Mouse (Mus musculus): ENCODE measurements around the gene Lcp1.

The Lcp1 gene

DNA sequence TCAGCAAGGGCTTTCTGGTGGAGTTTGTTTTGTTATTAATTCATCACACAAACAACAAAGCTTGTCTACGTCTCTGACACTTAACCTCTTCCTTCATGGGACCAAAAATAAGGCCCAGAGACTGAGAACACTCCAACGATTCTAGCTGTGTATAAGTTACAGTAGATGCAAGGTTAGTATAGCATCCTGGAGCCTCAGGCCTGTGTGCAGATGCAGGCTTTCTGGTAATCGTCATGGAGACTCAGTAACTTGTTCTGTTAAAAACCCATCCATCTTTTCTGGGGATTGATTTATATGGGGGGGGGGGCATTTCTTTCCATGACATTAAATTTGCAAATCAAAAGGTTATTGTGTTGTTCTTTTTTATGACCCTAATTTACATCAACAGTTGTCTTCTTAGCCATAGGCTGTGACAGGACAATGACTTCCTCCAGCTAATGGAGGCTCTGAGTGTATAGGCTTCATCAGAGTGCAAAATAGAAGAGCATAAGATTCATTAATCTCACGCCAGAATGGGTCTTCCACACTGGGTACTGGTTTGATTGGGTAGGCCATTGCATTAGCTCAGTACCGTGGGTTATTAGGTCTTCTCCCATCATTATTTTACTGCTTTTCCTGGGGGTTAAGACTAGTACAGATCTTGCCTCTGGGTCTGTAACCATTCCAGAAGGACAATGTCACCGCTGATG, 74.6 kb downstream of the Lcp1 start:
- in situ Hi-C loops (cut with MseI, MboI) = no loop called here

DNA sequence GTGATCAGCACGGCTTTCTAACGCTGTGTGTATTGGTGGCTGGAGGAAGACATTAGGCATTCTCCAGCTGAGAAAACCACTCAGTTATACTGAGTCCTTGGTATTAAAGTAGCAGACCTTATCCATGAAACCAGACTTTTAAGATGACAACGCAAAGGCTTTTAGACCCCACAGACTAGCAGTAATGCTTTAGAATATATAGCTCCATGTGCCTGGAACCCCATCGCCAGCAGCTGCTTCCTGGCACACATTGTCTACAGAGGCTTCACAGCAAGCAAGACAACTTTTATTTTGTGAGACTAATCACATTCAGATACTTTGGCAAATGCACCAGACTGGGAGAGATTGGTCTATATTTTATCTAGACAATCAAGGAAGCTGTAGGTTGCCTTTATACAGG, 75.4 kb downstream of the Lcp1 start:
- in situ Hi-C loops (cut with MseI, MboI) = no loop called here

DNA sequence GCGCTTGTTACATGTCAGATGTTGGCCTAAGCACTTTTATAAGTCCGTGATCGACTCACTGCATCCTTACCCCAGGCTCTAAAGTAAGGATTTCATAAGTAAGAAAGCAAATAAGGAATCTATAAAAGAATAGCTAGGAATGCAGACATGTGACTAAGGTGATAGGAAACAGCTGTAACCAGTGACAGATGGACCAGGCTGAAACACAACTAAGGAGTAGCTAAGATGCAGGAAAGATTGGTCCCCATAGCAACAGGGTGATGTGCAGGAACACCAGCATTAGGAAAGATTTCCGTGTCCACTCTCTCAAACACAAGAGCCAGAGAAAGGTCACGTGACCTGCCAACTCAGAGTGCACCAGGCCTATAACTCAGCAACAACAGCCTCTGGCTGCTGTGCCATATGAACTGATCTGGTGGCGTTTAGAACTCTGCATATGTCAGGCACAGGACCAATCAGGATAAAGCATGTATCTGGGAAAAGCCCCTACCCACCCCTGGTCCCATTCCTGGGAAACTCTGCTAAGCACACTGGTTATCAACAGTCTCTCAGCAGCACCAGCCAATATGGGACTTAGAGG, 77.8 kb downstream of the Lcp1 start:
- in situ Hi-C loops (cut with MseI, MboI) = no loop called here

GRCm38 (mm10) chr14:75213752-75214151, 82.9 kb downstream of the Lcp1 start:
- in situ Hi-C loops (cut with MseI, MboI) = no loop called here

DNA sequence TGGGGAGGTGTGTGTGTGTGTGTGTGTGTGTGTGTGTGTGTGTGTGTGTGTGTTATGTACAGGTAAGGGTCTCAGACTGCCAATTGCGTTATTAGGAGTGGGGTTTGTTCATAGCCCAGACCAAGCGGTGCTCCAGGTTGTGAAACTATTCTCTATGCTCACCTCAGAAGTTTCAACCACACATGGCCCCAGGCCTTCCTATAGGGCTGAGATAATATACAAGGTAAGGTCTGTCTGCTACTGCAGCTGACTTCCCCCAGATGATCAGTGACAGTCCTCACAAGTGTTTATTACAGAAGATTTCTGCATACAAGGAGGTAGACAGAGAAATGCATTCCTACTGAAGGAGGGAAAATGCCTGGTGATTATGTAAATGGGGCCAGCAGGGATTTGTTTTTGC, 87.9 kb downstream of the Lcp1 start:
- in situ Hi-C loops (cut with MseI, MboI) = no loop called here

DNA sequence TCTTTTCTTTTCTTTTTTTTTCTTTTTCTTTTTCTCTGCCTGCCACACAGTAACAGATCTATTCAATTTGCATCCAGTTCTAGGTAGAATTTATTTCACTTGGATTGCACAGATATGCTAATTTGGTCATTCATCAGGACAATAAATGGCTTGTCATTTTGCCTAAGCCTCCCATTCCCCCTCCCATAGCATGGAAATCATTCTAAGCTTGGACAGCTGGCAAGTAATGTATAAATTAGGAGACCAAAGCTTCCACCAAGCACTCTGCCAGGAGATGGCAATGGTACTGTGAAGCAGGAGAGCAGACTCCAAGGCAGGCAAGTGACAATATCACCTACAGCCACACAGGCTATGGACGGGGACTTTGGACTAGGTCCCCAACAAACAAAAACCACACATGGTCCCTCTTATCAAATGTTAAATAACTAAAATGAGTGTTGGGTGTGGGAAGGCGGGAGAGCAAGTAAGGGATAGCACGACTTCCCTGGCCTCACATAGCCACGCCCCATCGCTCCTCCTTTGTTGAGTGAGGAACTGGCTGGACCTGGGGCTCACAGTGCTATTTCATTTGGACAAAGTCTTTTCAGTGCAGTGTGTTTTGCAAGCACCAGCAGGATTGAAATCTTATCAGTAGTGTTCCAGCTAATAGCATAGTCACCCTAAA, 88.5 kb downstream of the Lcp1 start:
- in situ Hi-C loops (cut with MseI, MboI) = no loop called here

DNA sequence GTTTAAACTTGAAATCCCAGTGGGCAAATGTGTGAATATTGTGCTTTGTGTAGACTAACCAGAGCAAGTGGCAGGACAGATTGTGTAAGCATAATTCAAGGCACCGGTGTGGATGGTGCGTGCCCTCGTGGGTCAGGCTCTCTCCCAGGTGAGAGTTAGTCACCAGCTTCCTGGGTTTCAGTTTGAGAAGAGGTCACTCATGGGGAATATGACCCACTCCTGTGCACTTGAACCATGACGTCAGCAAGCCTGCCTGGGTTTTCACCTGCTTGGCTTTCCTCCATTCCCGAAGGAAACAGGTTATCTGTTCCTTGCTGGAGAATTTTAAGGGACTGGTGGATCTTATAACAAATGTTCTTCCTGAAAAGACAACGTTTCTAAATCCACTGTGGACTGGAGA, 91.5 kb downstream of the Lcp1 start:
- in situ Hi-C loops (cut with MseI, MboI) = no loop called here

GRCm38 (mm10) chr14:75227453-75228084, 96.7 kb downstream of the Lcp1 start:
- in situ Hi-C loops (cut with MseI, MboI) = no loop called here

DNA sequence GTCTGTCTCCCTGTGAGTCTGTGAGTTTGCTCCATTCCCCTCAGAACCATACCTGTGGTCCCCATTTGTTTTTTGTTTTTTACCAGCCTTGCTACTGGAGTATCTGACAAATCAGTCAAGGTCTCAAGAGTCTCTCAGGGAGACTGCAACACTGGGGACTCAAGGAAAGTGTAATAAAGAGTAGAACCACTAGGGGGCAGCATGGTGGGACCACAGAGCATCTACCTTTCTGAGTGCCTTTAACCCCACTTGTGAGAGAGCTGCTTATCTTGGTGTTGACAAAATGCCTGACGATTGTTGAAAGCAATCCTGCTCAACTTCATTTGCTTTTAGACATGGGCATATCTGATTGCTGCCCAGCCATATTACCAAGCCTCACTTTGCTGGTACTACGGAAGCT, 98.9 kb downstream of the Lcp1 start:
- in situ Hi-C loops (cut with MseI, MboI) = no loop called here

- in situ Hi-C loops (cut with MseI, MboI) = no loop called here
These were observed 102.2 kb downstream of the Lcp1 start for GRCm38 (mm10) chr14:75233070-75233469.

- in situ Hi-C loops (cut with MseI, MboI) = no loop called here
These were observed 104.7 kb downstream of the Lcp1 start for GRCm38 (mm10) chr14:75235552-75235951.

GRCm38 (mm10) chr14:75235955-75236635, 105.2 kb downstream of the Lcp1 start:
- in situ Hi-C loops (cut with MseI, MboI) = no loop called here

DNA sequence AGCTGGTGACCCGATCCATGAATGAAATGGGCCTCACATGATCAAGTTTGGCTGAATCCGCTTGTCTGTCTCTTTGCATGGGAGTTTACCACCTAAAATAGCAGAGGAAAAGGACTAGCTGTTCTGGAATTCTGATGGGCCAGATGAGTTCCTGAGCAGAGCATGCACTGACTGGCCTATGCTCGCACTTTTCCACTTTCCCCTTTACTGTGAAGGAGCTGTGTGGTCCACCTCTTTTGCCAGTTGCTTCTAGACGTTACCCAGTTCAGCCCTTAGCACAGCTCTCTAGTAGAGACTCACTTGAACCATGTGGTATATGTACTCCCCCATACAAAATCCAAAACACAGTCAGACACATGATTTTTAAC, 105.7 kb downstream of the Lcp1 start:
- in situ Hi-C loops (cut with MseI, MboI) = no loop called here

- in situ Hi-C loops (cut with MseI, MboI) = no loop called here
These were observed 106.2 kb downstream of the Lcp1 start for GRCm38 (mm10) chr14:75237096-75237495.

DNA sequence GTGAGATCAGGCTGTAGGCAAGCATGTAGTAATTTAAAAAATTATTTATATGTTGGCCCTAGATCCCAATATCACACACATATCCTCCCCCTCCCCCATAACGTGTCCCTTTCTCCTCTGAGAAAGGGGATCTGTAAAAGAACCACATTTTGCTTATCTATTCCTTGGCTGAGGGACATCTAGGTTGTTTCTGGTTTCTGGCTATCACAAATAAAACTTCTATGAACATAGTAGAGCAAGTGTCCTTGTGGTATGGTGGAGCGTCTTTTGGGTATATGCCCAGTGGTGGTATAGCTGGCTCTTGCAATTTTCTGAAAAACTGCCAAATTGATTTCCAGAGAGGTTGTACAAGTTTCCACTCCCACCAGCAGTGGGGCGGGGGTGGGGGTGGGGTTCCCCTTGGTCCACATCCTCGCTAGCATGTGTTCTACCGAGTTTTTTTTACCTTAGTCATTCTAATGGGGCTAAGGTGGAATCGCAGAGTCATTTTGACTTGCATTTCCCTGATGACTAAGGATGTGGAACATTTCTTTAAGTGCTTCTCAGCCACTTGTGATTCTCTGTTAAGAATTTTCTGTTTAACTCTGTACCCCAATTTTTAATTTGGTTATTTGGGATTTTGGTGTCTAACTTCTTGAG, 107.3 kb downstream of the Lcp1 start:
- in situ Hi-C loops (cut with MseI, MboI) = no loop called here

- in situ Hi-C loops (cut with MseI, MboI) = no loop called here
These were observed 111.2 kb downstream of the Lcp1 start, which contains the start of gene Cpb2 for GRCm38 (mm10) chr14:75242087-75242486. Gene Cpb2 (plus strand): TSS chr14:75242287.

DNA sequence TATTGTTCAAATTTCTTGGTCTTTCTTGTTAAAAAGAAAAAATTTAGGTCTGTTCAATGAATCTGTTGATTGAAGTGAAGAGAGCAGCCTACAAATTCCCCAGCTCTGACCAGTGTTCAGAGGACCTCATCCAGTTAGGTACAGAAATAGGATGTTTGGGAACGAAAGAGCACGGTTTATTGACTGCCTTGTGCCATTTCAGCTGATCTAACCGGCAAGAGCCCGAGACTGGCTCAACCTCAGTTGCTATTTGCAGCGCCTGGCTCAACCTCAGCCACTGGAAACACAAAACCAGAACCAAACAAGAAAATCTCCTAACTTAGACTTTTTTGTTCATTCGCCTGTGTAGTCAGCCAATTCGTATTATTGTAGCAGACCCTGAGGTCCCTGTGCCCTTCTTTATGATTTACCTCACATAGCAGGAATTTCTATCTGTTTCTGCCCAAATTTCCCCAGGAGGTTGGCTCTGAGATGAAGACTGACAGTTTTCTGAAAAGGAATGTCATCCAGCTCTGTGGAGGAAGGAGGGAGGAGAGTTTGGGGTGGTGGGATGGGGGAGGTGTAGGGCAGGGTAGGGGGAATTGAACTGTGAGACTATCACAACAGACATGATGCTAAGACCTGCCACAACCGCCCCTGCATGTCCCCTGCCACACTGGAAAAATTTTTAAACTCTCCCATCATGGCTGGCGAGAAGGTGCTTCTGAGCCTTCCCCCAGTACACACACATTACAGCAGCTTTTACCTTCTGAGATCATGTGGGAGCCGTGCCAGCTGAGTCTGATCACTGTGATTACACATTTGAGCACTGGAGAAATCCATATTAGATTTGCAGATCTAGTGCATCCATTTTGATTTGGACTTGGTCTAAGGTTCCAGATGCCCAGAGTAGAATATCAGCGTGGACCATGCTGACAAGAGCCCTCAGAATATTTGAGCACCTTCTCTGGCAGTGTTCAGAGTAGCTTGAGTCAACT, 115.4 kb downstream of the Lcp1 start:
- in situ Hi-C loops (cut with MseI, MboI) = no loop called here

GRCm38 (mm10) chr14:75250432-75250831, 119.5 kb downstream of the Lcp1 start:
- in situ Hi-C loops (cut with MseI, MboI) = no loop called here

DNA sequence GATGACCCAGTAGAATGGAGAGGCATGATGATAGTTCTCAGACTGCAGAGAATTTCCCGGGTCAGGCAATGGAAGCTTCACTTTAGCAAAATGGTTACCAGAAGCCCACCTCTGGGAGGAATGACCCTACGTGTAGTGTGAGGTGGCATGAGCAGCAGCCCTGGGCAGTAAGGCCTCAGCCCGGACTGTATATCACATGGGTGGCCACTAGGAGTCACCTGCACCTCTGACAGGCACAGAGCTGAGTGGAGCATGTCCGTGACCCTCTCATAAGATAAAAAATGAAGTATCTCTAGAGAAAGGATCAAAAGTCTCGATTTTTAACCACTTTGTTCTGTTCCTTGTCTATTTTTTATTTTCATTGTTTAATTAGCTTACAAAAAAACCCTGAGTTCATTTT, 125.6 kb downstream of the Lcp1 start:
- in situ Hi-C loops (cut with MseI, MboI) = no loop called here

- in situ Hi-C loops (cut with MseI, MboI) = no loop called here
These were observed 138.6 kb downstream of the Lcp1 start for GRCm38 (mm10) chr14:75269531-75269930.

All from mouse trophoblast stem cell (cell line).